Mouse (Mus musculus) lung, postnatal 0 days (tissue): ENCODE results near the gene Akt2.

Experiments used
- CTCF ChIP-seq: IDR thresholded peaks from 2 replicates; pipeline ENCODE4 v1.5.1; 2016; ENCODE audit warnings: antibody characterized with exemption, mild to moderate bottlenecking
- EP300 ChIP-seq: IDR thresholded peaks from 2 replicates; pipeline ENCODE4 v1.6.1; 2016; ENCODE audit warnings: antibody characterized with exemption, mild to moderate bottlenecking, control low read depth

- TF ChIP-seq CTCF (peak; percentile 28), EP300 (no peak)
These were observed 3.6 kb upstream of the Akt2 start for GRCm38 (mm10) chr7:27587741-27588140.
